Mouse (Mus musculus) frontal cortex, postnatal 36 days (tissue): ENCODE results near the gene Galnt14.

Source experiments
- DNase-seq, 2 experiments: peaks; one replicate each; pipeline ENCODE4 v3.0.0; 2022; ENCODE audit warnings: low spot score in 2 of 2

Gene Galnt14

DNA sequence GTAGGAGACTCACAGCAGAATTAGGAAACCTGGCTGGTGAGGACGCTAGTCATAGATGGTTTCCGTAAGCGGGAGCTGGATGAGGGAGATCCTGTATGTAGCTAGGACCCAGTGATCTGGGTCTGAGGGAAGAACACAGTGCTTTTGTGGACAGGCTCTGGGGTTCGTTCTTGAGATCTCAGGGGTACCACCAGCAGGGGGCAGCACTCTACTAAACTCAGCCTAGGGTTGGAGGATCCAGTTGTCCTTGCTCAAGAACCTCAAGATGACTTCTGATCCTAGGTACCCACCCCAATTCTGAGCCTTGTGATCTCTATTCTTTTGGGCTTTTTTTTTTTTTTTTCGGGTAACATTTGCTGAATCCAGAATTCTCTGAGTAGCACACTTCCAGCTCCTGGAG is 137.8 kb downstream of the Galnt14 start:
- DNase-seq, result peak; percentile 49 to 56

DNA sequence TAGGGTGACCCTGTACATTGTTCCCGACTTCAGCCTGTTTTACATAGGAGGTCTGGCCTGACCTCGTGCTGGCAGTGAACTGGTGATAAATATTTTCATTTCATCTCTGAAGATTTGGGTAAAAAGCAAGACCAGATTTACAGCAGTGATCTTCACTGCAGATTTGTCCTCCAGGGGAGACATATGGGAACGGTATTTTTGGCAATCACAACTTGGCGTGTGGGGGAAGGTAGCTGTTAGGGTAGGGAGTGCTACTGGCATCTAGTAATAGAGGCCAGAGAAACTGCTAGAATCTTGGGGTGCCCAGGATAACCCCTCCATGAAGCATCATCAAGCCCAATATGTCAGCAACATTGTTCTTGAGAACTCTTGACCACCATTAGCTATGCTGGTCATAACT is 138.3 kb downstream of the Galnt14 start:
- peak; percentile 39 to 71 for DNase-seq

DNA sequence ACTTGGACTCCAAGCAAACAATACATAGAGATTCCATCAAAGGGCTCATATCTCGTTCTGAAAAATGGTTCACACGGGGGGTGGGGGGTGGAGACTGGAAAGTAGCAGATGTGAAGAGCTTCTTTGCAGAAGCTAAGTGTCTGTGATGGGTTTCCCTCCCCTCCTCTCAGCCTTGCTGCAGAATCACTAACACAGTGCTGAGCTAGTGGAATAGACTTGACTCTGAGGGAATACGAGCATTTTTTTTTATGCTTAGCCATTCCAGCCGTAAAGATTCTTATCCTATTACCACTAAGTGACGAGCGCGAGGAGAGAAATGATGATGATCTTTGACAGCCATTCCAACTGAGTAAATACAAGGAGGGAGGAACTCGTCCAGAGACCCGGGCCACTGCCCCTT is 142.0 kb downstream of the Galnt14 start:
- DNase-seq, result no peak

DNA sequence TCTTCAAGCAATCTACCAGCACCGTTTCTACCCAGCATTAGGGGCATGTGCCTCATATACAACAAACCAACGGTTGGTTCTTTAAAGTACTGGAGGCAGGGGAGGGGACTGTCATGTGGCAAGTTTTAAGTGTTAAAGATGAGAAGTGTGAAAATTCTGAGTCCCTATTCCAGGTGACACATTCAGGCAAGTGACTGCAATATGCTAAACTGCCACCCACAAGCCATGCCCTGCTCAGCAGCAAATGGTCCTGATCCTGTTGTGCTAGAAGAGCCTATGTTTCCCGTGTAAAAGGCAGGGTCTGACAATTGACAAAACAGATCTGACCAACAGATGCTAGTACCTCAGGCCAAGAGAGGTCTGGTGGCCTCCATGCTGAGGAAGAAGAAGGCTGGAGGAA is 149.1 kb downstream of the Galnt14 start:
- peak in 1 of 2 experiments; percentile 31 for DNase-seq

DNA sequence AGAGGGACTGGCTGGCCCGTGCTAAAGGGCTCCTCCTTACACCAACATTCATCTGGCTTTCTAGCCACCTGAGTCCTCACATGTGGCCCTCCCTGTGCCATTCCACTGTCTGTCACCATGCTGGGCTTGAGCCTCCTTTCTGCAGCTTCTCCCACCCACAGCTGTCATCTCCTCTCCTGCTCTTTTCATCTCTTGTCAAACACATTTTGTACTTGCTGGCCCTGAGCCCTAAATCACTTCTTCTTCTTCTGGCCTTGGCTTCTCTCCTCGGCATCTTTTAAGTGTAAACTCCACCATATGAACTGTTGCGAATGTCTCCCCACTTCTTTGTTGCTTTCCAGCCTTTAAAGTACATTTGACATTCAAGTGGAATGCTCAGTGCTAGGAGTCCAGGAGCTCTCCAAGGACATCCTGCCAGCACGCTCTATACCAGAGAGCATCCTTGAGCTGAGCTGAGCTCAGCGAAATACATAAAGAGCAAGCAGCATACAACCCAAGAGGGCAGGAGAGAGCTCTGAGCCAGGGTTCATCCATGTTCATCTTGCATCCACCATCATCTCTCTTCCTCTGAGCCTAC is 150.0 kb downstream of the Galnt14 start:
- DNase-seq, result peak in 1 of 2 experiments; percentile 67

DNA sequence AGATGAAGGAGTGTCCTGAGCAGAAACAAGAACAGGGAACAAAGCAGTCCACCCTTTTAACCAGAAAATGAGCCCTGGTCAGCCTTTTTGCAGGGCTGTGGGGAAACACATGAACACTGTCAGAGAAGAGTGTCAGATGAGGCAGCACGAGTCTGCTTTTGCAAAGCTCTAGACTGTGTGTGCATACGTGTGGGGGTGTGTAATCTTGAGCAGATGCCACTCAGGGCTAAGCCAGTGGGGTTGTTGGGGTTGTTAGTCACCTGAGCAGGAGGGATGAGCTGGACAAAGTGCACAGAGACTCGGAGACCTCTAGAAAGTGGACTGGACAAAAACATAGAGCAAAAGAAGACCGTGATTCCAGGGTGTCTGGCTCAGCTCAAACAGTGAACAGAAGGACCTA is 150.8 kb downstream of the Galnt14 start:
- DNase-seq, result no peak

DNA sequence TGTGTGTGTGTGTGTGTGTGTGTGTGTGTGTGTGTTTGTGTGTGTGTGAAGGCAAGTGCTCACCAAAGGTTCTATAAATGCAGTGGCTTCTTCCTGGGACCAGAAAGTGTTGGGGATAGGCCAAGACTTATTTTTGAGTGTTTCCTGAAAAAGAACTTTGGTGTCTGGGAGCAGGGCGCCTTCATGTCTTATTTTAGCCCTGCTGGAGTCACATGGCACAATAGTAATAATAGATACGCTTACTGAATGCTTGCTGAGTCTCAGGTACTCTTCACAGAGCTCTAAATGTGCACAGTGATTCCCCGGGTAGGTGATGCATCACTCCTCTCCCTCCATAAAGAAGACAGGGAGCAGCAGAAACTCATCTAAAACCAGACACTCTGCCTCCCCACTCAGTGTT is 153.2 kb downstream of the Galnt14 start:
- DNase-seq, result peak in 1 of 2 experiments; percentile 56

DNA sequence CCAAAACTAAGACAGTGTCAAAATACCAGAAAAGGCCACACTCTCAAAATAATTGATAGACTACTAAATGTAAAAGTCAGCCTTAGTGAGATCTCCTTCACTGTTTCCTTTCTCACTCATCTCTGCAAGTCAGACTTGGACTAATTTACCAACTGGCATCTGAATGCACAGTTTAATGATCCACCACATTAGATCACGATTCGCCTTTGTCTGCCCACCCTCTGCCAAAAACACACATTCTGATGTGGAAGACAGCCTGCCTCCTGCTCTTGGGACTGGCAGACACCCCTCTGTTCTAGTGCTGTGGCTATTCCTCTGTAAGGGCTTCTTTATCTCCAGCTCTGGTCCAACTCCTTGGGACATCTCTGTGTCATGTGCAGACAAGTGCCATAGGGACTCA is 153.8 kb downstream of the Galnt14 start:
- no peak for DNase-seq

DNA sequence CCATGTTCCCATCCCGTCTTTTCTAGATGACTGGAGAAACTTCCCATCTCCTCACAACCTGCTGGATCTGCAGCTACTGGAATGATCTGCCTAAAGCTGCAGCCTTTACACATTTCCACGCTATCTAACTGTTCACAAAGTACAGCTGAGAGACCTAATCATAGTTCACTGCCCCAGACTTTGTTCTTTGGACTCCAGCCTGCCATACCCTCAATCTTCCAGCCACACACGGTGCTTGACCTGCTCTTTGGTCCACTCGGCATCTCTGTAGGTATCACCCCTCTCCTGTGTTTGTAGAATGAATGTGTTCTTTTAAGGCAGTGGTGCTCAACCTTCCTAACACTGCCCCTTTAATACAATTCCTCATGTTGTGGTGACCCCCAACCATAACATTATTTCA is 155.6 kb downstream of the Galnt14 start:
- DNase-seq, result no peak

DNA sequence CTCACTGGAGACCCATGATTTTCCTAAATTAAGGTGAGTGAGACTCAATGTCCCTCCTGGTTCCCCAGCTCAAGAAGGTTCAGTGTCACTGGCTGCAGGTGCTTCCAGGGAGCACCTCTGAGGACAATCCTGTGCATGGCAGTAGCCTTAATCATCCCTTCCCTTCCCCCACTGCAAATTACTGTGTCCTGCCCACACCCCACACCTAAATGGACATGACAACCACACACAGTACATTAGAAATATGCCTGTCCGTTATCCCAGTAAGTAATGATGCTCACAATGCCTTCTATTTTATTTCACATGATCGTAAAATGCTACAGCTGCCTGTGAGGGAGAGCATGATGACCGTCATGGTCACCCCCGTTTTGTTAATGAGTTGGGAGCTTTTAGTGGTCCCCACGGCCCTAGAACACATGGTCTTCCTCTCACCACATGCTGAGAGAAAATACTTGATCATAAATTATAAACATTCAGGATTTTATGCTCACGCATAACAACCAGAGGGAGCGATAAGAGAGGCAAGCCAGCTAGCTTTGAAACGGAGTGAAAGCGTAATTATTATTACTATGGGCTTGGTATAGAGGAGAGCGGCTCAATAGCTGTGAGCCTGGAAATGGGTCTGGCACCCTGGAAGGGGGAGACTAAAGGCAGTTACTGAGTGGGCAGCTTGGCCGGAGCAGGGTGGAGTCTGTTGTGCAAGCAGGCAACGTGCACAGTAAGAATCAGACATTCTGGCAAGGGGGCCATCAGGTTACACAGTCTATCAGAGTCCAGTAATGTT is 161.3 kb downstream of the Galnt14 start:
- no peak for DNase-seq

DNA sequence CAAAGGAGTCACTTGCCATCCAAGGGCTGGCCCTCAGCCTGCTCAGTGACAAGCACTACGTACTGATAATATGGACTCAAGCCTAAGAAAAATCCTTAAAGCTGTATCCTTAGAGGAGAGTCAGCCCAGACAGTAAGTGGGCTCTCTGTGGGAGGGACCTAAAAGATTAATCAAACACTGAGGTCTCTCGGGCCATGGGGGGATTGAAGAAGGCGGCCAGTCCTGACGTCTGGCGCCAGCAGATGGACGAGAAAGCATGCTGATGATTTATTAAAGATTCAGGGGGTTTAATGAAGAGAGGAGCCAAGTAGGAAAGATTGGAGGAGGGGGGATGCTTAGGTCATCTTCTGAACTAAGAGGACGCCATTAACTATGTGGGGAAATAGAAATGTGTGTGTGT is 162.1 kb downstream of the Galnt14 start:
- DNase-seq, result no peak

DNA sequence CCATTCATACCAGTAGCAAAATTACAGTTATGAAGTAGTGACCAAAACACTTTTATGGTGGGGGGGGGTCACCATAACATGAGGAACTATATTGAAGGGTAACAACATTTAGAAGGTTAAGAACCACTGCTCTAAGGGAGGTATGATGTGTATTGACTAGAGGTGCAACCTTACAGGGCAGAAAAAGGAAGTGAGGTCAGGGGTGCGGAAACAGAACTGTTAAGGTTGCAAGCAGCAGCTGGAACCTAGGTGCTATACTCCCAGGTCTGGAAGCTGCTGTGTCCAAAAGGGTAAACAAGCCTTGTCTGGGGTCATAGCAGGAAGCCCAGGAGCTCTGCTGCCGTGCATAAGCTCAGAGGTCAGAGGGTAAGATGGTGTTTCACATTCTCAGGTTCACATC is 162.8 kb downstream of the Galnt14 start:
- no peak for DNase-seq

DNA sequence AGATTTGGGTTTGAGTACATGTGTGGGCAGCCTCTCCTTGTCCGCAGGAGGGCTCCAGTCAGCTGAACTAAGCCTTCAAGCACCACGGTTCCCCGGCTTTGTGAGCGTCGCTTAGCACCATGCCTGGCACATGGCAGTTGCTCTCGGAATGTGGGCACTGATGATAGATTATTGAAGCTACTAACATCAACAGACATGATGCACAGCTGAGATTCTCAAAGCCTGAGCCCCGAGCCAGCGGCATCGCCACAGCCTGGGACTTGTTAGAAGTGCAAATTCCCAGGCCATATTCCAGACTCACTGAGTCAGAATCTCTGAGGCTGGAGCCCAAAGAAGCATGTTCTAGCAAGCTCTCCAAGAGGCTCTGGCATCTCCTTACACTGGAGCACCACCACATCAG is 168.3 kb downstream of the Galnt14 start:
- DNase-seq, result no peak

DNA sequence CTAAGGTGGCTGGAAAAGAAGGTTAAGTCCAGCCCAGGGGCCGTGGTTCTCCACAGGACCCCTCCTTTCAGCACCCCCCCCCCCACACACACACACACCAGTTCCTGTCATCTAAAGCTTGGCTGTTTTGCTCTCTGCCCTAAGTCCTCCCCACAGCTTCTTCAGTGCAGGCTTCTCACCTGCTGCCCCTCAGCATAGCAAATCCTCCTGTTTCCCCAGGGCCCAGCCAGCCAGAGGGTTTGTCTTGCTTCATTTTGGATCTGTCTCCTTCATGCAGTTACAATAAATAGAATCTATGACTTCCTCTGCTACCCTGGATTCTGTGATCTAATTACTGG is 169.1 kb downstream of the Galnt14 start:
- DNase-seq, result no peak

DNA sequence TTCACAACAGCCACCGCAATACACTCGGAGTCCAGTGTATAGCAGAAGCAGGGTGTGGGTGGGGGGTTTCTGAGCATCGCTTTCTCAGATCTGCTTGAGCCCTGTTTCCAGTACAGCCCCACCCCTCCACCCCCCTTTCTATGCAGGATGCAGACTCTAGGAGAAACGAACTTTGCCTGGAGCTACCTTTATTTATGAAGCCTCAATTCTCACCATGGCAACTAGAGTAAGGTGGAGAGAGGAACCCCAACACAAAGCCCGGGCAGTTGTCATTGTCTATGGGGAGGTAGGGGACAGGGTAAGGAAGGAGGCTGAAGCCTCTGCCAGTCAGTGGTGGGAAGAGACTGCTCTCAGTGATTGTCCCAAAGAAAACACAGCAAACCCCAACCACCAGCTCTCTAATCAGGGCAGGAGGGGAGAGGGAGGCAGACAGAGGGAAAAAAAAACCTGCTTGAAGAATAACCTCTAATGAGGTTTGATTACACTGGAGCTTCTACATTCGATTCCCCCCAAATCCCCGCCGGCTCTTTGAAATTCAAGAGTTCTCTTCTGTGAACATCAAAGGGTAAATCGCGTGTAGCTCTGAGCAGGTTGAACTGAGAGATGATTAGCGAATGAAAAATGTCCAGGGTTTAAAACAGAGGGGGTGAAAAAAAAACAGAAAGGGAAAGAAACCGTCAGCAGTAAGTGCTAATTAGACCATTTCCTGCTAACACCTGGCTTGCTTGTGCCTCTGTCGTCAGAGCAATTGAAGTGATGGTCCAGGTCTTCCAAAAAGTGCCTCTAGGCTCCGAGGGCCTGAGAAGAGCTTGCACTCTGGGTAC is 169.6 kb downstream of the Galnt14 start:
- DNase-seq, result no peak

DNA sequence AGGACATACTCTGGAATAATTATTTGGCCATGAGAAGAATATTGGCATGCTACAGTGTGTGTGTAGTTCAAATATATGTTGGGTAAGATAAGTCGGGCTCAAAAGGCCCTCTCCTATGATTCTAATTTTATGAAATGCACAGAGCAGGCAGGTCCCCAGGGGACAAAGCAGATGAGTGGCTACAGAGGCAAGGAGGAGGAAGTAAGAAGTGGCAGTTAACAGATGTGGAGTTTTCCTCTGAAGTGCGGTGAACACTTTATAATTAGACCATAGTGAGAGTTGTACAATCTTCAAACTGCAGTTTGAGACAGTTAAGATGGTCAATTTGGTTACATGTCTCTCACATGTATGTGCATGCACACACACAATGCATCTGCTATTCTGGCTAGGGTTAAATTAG is 178.4 kb downstream of the Galnt14 start:
- DNase-seq, result no peak

DNA sequence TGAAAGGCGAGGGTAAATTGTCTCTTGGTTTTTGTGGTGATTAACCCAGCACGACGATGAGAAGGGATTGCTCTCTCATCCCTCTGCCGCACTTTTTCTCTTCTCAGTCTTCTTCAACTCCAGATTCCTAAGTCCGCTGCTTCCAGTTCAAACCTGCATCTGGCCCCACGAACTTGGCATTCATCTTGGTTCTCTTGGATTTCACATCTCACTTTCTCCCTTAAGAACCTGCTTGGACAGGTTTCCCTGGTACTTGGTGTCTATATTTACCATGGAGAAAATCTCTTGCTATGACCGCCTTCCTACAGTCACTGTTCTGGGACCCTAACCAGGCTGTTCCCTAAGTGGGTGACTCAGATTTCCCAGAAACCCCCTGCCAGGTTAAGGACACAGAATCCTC is 188.1 kb downstream of the Galnt14 start:
- DNase-seq, result no peak

DNA sequence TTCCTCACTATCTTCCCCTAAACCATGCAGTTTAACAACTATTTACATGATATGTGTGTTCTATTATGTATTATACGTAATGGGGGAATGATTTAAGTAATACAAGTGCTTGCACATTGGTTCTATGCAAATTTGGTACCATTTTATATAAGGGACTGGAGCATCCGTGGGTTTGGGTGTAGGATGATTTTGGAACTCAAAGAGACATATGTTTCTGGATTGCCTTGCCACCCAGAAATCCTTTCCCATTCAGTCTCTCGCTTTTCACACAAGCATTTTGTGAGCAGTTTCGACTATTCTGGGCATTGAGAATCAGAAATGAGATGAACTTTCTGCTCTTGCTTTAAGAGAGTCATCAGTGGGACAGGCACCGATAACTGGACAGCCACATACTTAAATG is 190.9 kb downstream of the Galnt14 start:
- DNase-seq, result peak in 1 of 2 experiments; percentile 65

DNA sequence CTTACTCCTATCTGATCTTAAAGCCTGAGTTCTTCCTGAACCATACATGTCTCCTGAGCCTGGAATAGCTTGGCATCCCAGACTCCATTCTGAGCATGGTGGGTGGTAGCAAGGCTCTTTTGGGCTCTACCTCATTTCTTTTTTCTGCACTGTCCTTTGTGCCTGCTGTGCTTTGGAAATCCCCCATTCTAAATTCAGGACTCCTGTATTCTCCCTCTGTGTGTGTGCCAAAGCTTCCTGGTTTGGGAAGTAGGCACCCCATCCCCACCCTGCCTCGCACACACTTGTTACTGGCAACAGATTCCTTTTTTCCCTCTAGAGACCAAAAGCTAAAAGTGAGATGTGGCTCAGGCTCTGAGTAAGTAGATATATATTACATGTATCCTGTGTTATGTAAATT is 191.9 kb downstream of the Galnt14 start:
- DNase-seq, result peak; percentile 44 to 78

DNA sequence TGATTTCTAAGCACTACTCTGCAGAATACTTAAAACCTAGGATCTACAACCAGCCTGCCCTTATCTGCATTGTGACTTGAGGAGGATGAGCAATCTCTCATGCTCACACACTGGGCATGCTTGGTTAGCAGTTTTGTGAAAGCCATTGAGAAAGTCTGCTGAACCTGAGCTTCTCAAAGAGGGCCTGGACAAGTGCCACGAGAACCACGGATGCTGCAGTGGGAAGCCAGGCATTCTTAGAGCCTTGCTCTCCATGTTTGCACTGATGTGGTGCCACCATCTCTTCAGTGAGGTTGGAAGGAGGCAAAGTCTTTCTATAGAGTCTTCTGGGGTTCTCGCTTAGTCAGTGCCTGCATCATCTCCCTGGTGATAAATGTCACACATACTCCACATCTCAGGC is 194.7 kb downstream of the Galnt14 start:
- DNase-seq, result peak in 1 of 2 experiments; percentile 25

DNA sequence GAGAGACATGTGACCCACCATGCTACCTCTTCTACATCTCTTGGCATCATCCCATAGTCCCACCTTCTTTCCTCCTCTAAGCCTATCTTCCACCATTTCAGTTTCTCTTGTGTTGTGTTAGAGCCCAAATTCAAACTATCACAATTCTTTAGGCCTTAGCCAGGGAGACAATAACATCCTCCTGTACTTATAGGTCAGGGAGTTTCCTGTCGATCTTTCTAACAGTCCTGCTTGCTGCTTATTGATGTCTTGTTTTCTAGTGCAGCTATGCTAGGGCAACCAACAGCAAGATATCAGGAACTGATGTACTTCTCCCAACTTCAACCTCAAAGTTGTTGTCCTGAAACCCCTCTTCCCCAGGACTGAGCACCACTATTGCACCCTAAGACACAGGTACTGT is 195.4 kb downstream of the Galnt14 start:
- no peak for DNase-seq

DNA sequence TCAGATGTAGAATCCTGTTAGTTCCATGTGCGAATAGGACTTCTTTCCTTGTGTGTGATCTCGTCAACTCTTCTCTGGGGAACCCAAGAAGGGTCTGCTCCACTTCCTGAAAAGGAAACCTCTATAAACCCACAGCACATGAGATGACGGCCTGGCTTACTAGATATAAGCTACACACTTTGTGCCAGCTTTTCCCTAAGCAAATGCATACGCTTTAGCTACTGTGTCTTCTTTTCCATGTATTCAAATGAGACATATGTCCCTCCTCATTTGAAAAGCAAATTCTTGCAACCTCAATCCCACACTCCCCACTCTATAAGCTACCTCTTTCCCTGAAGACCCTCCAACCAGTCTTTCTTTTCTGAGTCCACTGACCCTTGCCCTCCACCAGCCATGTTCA is 196.0 kb downstream of the Galnt14 start:
- no peak for DNase-seq

DNA sequence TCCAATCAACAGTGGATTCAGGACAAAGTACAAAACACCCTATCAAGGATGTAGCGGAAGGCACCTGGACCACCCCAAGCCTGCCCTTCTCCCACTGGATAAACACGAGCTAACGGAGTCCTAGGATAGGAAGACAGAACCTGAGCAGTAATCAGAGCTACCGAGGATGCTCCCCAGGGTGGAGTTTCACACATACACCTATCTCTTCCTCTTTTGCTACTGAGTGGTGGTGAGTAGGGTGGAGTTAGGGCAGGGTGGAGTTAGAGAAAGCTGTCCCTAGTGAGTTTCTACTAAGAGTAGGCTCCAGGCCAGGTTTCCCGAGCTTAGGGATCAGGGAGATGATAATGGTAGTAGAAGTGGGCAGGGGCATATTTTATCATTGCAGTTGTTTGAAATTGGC is 197.4 kb downstream of the Galnt14 start:
- no peak for DNase-seq
